Mouse (Mus musculus) ES-Bruce4 (cell line): ENCODE measurements around the gene 1810024B03Rik. TPM values are rescaled to one million over a fixed set of nuclear protein-coding genes. Genes with fewer than 3 reads are reported as not detected.
A peak's percentile ranks its signal among the peaks of the same experiment; 100 is the strongest.
"Not testable (repeated sequence)": the region's sequence is repeated elsewhere in the genome, so short reads cannot be mapped to it uniquely, and the experiment has no call there.

Experiments
- H3K27ac ChIP-seq: 2 replicates; pipeline ENCODE4 v1.5.1; 2012; ENCODE audit warnings: low read length, inconsistent platforms; ENCODE audit not compliant: insufficient read depth
- H3K27me3 ChIP-seq: 2 replicates; pipeline ENCODE4 v1.6.1; 2012; ENCODE audit warnings: mild to moderate bottlenecking, low read length, inconsistent platforms; ENCODE audit not compliant: control insufficient read depth, poor library complexity, insufficient read depth, severe bottlenecking
- H3K36me3 ChIP-seq: 2 replicates; pipeline ENCODE4 v1.6.1; 2012; ENCODE audit warnings: inconsistent platforms, mild to moderate bottlenecking, low read length, moderate library complexity; ENCODE audit not compliant: control insufficient read depth, poor library complexity, insufficient read depth, severe bottlenecking
- H3K4me1 ChIP-seq: one replicate; pipeline ENCODE4 v1.8.1; 2011; ENCODE audit warnings: low read length; ENCODE audit not compliant: control insufficient read depth, insufficient read depth
- H3K4me3 ChIP-seq: 2 replicates; pipeline ENCODE4 v1.5.1; 2011; ENCODE audit warnings: low read depth, mild to moderate bottlenecking, low read length
- H3K9ac ChIP-seq: 2 replicates; pipeline ENCODE4 v1.6.1; 2012; ENCODE audit warnings: low read depth, mild to moderate bottlenecking, inconsistent platforms; ENCODE audit not compliant: poor library complexity, severe bottlenecking
- H3K9me3 ChIP-seq: replicated peaks from 2 replicates; pipeline ENCODE4 v1.6.1; 2012; ENCODE audit warnings: mild to moderate bottlenecking, low read length, inconsistent platforms; ENCODE audit not compliant: control insufficient read depth, poor library complexity, insufficient read depth, severe bottlenecking
- CTCF ChIP-seq: IDR thresholded peaks from one replicate; pipeline ENCODE4 v1.8.1; 2011; ENCODE audit warnings: low read depth, low read length
- EP300 ChIP-seq: IDR thresholded peaks from 2 replicates; pipeline ENCODE4 v1.6.1; 2011; ENCODE audit warnings: low read depth, low read length; ENCODE audit not compliant: insufficient read depth
- POLR2A ChIP-seq: IDR thresholded peaks from one replicate; pipeline ENCODE4 v1.8.1; 2011; ENCODE audit warnings: low read length; ENCODE audit not compliant: insufficient read depth
- polyA plus RNA-seq: library from polyadenylated mRNA; stranded (reverse); fragments of >200 nt; gene quantifications from 2 replicates; pipeline ENCODE4 v1.2.4, GENCODE M21; 2011; ENCODE audit warnings: low read depth; ENCODE audit not compliant: missing spikeins, insufficient read depth, insufficient read length

The 1810024B03Rik gene
- polyA plus RNA-seq, 1 experiment: 2.4 TPM

DNA sequence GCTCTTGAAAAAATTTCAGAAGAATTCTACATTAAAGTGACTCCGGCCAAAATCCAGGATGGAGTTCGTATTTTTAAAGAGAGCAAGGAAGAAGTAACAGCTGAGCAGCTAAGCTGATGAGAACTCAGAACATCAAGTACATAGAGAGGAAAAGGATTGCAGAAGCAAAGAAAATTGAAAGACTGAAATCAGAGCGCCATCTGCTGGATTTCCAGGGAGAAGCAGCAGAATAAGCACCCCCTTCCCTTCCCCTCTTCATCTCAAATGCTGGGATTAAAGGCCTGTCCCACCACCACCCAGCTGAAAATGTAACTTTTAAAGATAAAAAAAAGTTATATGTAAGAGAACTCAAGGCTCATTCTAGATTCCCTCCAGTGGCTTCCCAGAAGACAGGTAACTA is 3.1 kb downstream of the 1810024B03Rik start:
- Histone ChIP-seq H3K4me3 (no peak overlapping the region), H3K4me1 (no peaks in the 10 kb centered on the region), H3K27me3 (no peaks in the 10 kb centered on the region), H3K36me3 (peaks cover 2% of the 10 kb centered on the region), H3K9ac (no peak overlapping the region), H3K27ac (no peak overlapping the region), H3K9me3 (peaks cover 4% of the 10 kb centered on the region)
- peak; percentile 33 for TF ChIP-seq CTCF
- no peak for TF ChIP-seq POLR2A

DNA sequence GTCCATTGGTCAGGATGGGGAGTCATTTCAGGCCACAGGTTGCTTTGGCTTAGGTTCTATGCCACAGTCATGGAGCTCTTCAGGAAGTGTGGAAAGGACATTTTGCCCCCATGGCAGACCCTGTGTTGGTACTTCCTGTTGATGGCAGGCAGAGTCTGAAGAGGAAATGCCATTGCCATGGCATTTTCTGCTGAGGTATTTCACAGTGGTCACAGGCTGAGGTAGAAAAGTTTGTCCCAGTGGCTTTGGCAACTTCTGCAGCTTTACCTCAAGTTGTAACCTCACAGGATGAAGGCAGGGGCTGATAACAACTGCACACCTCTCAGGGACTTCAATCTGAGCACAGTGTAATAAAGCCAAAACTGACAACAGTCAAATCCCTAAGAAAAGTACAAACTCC is 18.5 kb downstream of the 1810024B03Rik start:
- no peak overlapping the region for H3K4me3 ChIP-seq
- H3K36me3 ChIP-seq: no peaks in the 10 kb centered on the region
- no peak overlapping the region for H3K9ac ChIP-seq
- no peaks in the 10 kb centered on the region for H3K27me3 ChIP-seq
- H3K9me3 ChIP-seq: no peaks in the 10 kb centered on the region
- H3K27ac ChIP-seq: no peak overlapping the region
- no peaks in the 10 kb centered on the region for H3K4me1 ChIP-seq
- TF ChIP-seq EP300 (no peak), POLR2A (no peak), CTCF (no peak)

GRCm38 (mm10) chr2:127182598-127183381 is 25.3 kb downstream of the 1810024B03Rik start:
- no peaks in the 10 kb centered on the region for H3K9me3 ChIP-seq
- no peaks in the 10 kb centered on the region for H3K36me3 ChIP-seq
- TF ChIP-seq POLR2A: no peak
- TF ChIP-seq CTCF: no peak
- TF ChIP-seq EP300: peak; percentile 33; the same call in 1 of the 2 replicates
- H3K9ac ChIP-seq: peak overlapping the region; percentile 65
- H3K4me3 ChIP-seq: peak overlapping the region; percentile 87
- H3K4me1 ChIP-seq: no peaks in the 10 kb centered on the region
- H3K27ac ChIP-seq: peak overlapping the region; percentile 80
- H3K27me3 ChIP-seq: no peaks in the 10 kb centered on the region

GRCm38 (mm10) chr2:127166261-127166660 is 41.8 kb downstream of the 1810024B03Rik start:
- not testable (repeated sequence) for H3K36me3 ChIP-seq, H3K9me3 ChIP-seq, H3K4me3 ChIP-seq, H3K27me3 ChIP-seq, H3K9ac ChIP-seq, H3K27ac ChIP-seq, H3K4me1 ChIP-seq

GRCm38 (mm10) chr2:127165675-127166074 is 42.4 kb downstream of the 1810024B03Rik start:
- Histone ChIP-seq H3K9ac (no peak overlapping the region), H3K36me3 (no peaks in the 10 kb centered on the region), H3K27ac (no peak overlapping the region), H3K27me3 (peaks cover 1% of the 10 kb centered on the region; the same call in 1 of the 2 replicates), H3K4me1 (no peaks in the 10 kb centered on the region), H3K4me3 (no peak overlapping the region), H3K9me3 (no peaks in the 10 kb centered on the region)
- no peak for TF ChIP-seq POLR2A
- no peak for TF ChIP-seq CTCF
- no peak for TF ChIP-seq EP300

GRCm38 (mm10) chr2:127145699-127146098 is 62.4 kb downstream of the 1810024B03Rik start:
- TF ChIP-seq EP300: no peak
- no peak for TF ChIP-seq CTCF
- TF ChIP-seq POLR2A: no peak
- no peaks in the 10 kb centered on the region for H3K4me1 ChIP-seq
- no peaks in the 10 kb centered on the region for H3K9me3 ChIP-seq
- no peaks in the 10 kb centered on the region; the same call in 1 of the 2 replicates for H3K27me3 ChIP-seq
- no peak overlapping the region for H3K27ac ChIP-seq
- no peaks in the 10 kb centered on the region; the same call in 1 of the 2 replicates for H3K36me3 ChIP-seq
- H3K4me3 ChIP-seq: no peak overlapping the region
- H3K9ac ChIP-seq: no peak overlapping the region
